In genomic region chr19:29112662-29113061, GRCm38 (mm10) we compare ENCODE assay signal across 11 mouse cellular contexts. TPM values are rescaled to one million over a fixed set of nuclear protein-coding genes. Genes with fewer than 3 reads are reported as not detected.
DNase-seq lines count a peak whose midpoint lies in the region; ATAC-seq and TF ChIP-seq lines count a peak whose summit lies in the region.
"Had no signal": no experiment of that assay in that cellular context is flagged by ENCODE, and none has a peak within 500 bp of the region (broad histone marks: within the 10 kb centered on the region; RNA-seq: fewer than 3 reads in every experiment).

No protein-coding gene starts in this region.

- 0 out of 2 replicates have a peak overlapping the region, but pooled peaks have one; percentile 5 for H3K4me3 ChIP-seq in liver, adult 2 months (ENCODE audit: insufficient read depth, low read depth, low read length)
- H3K4me3 ChIP-seq in brown adipose tissue, adult 24 weeks (ENCODE audit: insufficient read depth, low read depth, low read length), result peak overlapping the region; percentile 22; the same call in 1 of the 2 replicates
- no peak overlapping the region for H3K4me3 ChIP-seq in thymus, adult 2 months (ENCODE audit: control insufficient read depth, insufficient read depth, low read length)
- no peak overlapping the region for H3K4me3 ChIP-seq in midbrain, embryonic 14.5 days (replicated peaks; ENCODE audit: low read depth, low read length)
- H3K4me3 ChIP-seq: midbrain, embryonic 10.5 days; neural tube, embryonic 15.5 days had no signal

- no peaks in the 10 kb centered on the region for H3K27me3 ChIP-seq in liver, adult 2 months (ENCODE audit: control insufficient read depth, insufficient read depth, low read length)
- H3K27me3 ChIP-seq in thymus, adult 2 months (ENCODE audit: control insufficient read depth, insufficient read depth, low read length), result no peaks in the 10 kb centered on the region
- no peaks in the 10 kb centered on the region for H3K27me3 ChIP-seq in midbrain, embryonic 14.5 days (ENCODE audit: control insufficient read depth, insufficient read depth, low read length)
- H3K27me3 ChIP-seq: neural tube, embryonic 15.5 days had no signal

- peak; percentile 75 for TF ChIP-seq CTCF in liver, adult 2 months (IDR thresholded peaks at IDR 0.05; ENCODE audit: low read depth, low read length)
- no peak for TF ChIP-seq CTCF in thymus, adult 2 months (IDR thresholded peaks at IDR 0.05; ENCODE audit: borderline replicate concordance, control insufficient read depth, extremely low read depth, insufficient read depth, low read length, poor library complexity)

- WGBS in liver, adult 2 months, result 7% methylated on average over 8 of the region's 8 CpGs
- 89% methylated on average over 8 of the region's 8 CpGs for WGBS in thymus, adult 2 months
- 79% methylated on average over 8 of the region's 8 CpGs for WGBS in midbrain, embryonic 14.5 days

- H3K9ac ChIP-seq in liver, adult 2 months (ENCODE audit: low read depth, low read length), result peak overlapping the region; percentile 15
- no peak overlapping the region for H3K9ac ChIP-seq in midbrain, embryonic 14.5 days (replicated peaks; ENCODE audit: low read length)
- H3K9ac ChIP-seq: hindbrain, embryonic 14.5 days; neural tube, embryonic 15.5 days had no signal

- H3K27ac ChIP-seq in liver, adult 2 months (replicated peaks; ENCODE audit: insufficient read depth, low read depth, low read length), result peak overlapping the region; percentile 76
- H3K27ac ChIP-seq in brown adipose tissue, adult 24 weeks (replicated peaks; ENCODE audit: low read depth, low read length), result peak overlapping the region; percentile 47
- H3K27ac ChIP-seq in thymus, adult 2 months (ENCODE audit: control insufficient read depth, insufficient read depth, low read length), result no peak overlapping the region
- no peak overlapping the region for H3K27ac ChIP-seq in midbrain, embryonic 14.5 days (replicated peaks; ENCODE audit: low read depth, low read length)
- H3K27ac ChIP-seq: hindbrain, embryonic 14.5 days; midbrain, embryonic 10.5 days; neural tube, embryonic 15.5 days had no signal

- peaks cover 8% of the 10 kb centered on the region; the same call in 1 of the 2 replicates for H3K36me3 ChIP-seq in liver, adult 2 months (ENCODE audit: control insufficient read depth, insufficient read depth, low read length)
- H3K36me3 ChIP-seq in thymus, adult 2 months (ENCODE audit: control insufficient read depth, insufficient read depth, low read length), result no peaks in the 10 kb centered on the region
- H3K36me3 ChIP-seq in midbrain, embryonic 14.5 days (ENCODE audit: control insufficient read depth, insufficient read depth, low read length), result no peaks in the 10 kb centered on the region; the same call in 1 of the 2 replicates

- H3K9me3 ChIP-seq in midbrain, embryonic 14.5 days (ENCODE audit: control insufficient read depth, low read length), result no peaks in the 10 kb centered on the region
- H3K9me3 ChIP-seq: midbrain, embryonic 10.5 days; neural tube, embryonic 15.5 days had no signal

- H3K79me2 ChIP-seq in liver, adult 2 months (ENCODE audit: control insufficient read depth, insufficient read depth, low read length), result peaks cover 11% of the 10 kb centered on the region

- no peak for TF ChIP-seq POLR2A in liver, adult 2 months (IDR thresholded peaks at IDR 0.05; ENCODE audit: extremely low read depth, insufficient read depth, low read length)
- TF ChIP-seq POLR2A in thymus, adult 2 months (IDR thresholded peaks at IDR 0.05; ENCODE audit: control insufficient read depth, extremely low read depth, insufficient read depth, low read length, poor library complexity), result no peak

- no peak overlapping the region for H3K4me2 ChIP-seq in midbrain, embryonic 14.5 days (ENCODE audit: low read length)
- H3K4me2 ChIP-seq: hindbrain, embryonic 14.5 days; neural tube, embryonic 15.5 days had no signal

- peaks cover 19% of the 10 kb centered on the region for H3K4me1 ChIP-seq in liver, adult 2 months (ENCODE audit: control insufficient read depth, insufficient read depth, low read length)
- H3K4me1 ChIP-seq in brown adipose tissue, adult 24 weeks (ENCODE audit: control insufficient read depth, insufficient read depth, insufficient read length, low read length), result peaks cover 5% of the 10 kb centered on the region
- no peaks in the 10 kb centered on the region for H3K4me1 ChIP-seq in thymus, adult 2 months (replicated peaks; ENCODE audit: control insufficient read depth, insufficient read depth, low read length)
- H3K4me1 ChIP-seq in midbrain, embryonic 14.5 days (ENCODE audit: control insufficient read depth, insufficient read depth, low read length), result no peaks in the 10 kb centered on the region
- H3K4me1 ChIP-seq: midbrain, embryonic 10.5 days; neural tube, embryonic 15.5 days had no signal

- DNase-seq in liver, adult 2 months (ENCODE audit: extremely low read depth, low read depth, low spot score), result peak; percentile 91
- no peak for DNase-seq in liver
- DNase-seq in kidney, adult 8-10 months, result peak; percentile 77 to 89
- DNase-seq in lung, postnatal 4 days, result peak; percentile 62 to 79
- no peak for DNase-seq in thymus, adult 2 months
- DNase-seq in midbrain, embryonic 14.5 days, result no peak
- no peak for DNase-seq in thymus, postnatal 25 days

- ATAC-seq in midbrain, embryonic 14.5 days (ENCODE audit: low FRiP score, low TSS enrichment), result no peak

RNA-seq across cellular contexts. Expression of gene Rcl1, which starts 11.5 kb away (rescaled TPM):
- total RNA-seq in liver, adult 2 months (2014; rRNA removed), result 117 and 132 TPM in 2 replicates
- polyA plus RNA-seq in liver, adult 2 months (2012; rRNA removed), result 75.7 and 87.8 TPM in 2 replicates
- 11.7 and 12.8 TPM in 2 replicates for polyA plus RNA-seq in brown adipose tissue, adult 24 weeks (2012; ENCODE audit: insufficient read depth, insufficient read length, missing spikeins)
- polyA plus RNA-seq in thymus, adult 2 months (2012; rRNA removed), result 14.4 and 20.4 TPM in 2 replicates
- 28.4 and 33.2 TPM in 2 replicates for polyA plus RNA-seq in midbrain, embryonic 14.5 days (2014; fragmentation: Nextera tagmentation; extraction: Ambion mirVana)

Comparison
In these comparisons a context has a peak if more than half of its experiments do, and no peak if none do; other contexts are left out.
1. DNase-seq: peak in liver, adult 2 months (single experiment), kidney, adult 8-10 months (2 of 2) and lung, postnatal 4 days (2 of 2); none in liver (single experiment), thymus, adult 2 months (single experiment), midbrain, embryonic 14.5 days (single experiment) and thymus, postnatal 25 days (single experiment).
2. H3K27ac ChIP-seq: peak in liver, adult 2 months (single experiment) and brown adipose tissue, adult 24 weeks (single experiment); none in thymus, adult 2 months (single experiment) and midbrain, embryonic 14.5 days (single experiment).
3. H3K4me3 ChIP-seq: peak in liver, adult 2 months (single experiment) and brown adipose tissue, adult 24 weeks (single experiment); none in thymus, adult 2 months (single experiment) and midbrain, embryonic 14.5 days (single experiment).